Mouse (Mus musculus) kidney, embryonic 16.5 days (tissue): Measurements from ENCODE around the gene Rbfox3. TPM values are rescaled to one million over a fixed set of nuclear protein-coding genes. Genes with fewer than 3 reads are reported as not detected.

ENCODE experiments used
- ATAC-seq: fragments of 200-750 bp; cut with Nextera tagmentation; 2 replicates; pipeline ENCODE4 v1.8.0; 2017; ENCODE audit warnings: moderate TSS enrichment; ENCODE audit not compliant: low FRiP score, low TSS enrichment
- H3K27ac ChIP-seq: fragments of 300-500 bp; sonication (generic); 2 replicates; pipeline ENCODE4 v1.5.1; 2014; ENCODE audit warnings: low read length
- H3K27me3 ChIP-seq: fragments of 300-500 bp; sonication (generic); 2 replicates; pipeline ENCODE4 v1.6.1; 2014; ENCODE audit warnings: low read length, control low read depth, mixed read lengths; ENCODE audit not compliant: insufficient read depth
- H3K36me3 ChIP-seq: fragments of 300-500 bp; sonication (generic); 2 replicates; pipeline ENCODE4 v1.6.1; 2014; ENCODE audit warnings: low read length, control low read depth, mixed read lengths; ENCODE audit not compliant: insufficient read depth
- H3K4me1 ChIP-seq: fragments of 300-500 bp; sonication (generic); 2 replicates; pipeline ENCODE4 v1.6.1; 2014; ENCODE audit warnings: low read length, control low read depth, mixed read lengths; ENCODE audit not compliant: insufficient read depth
- H3K4me2 ChIP-seq: fragments of 300-500 bp; sonication (generic); replicated peaks from 2 replicates; pipeline ENCODE4 v1.6.1; 2014; ENCODE audit warnings: low read depth, low read length
- H3K4me3 ChIP-seq: fragments of 300-500 bp; sonication (generic); 2 replicates; pipeline ENCODE4 v1.5.1; 2014; ENCODE audit warnings: mild to moderate bottlenecking, low read length
- H3K9ac ChIP-seq: fragments of 300-500 bp; sonication (generic); replicated peaks from 2 replicates; pipeline ENCODE4 v1.6.1; 2014; ENCODE audit warnings: low read length
- H3K9me3 ChIP-seq: fragments of 300-500 bp; sonication (generic); 2 replicates; pipeline ENCODE4 v1.6.1; 2016; ENCODE audit warnings: low read length, control low read depth
- WGBS: fragments of 180-500 bp; shearing (Covaris S2); extraction: QIAGEN DNeasy Blood & Tissue Kit; methylation state at CpG from one replicate; pipeline ENCODE4 v1.1.7; 2014; 5-methylcytosine and 5-hydroxymethylcytosine counted together
- polyA plus RNA-seq: library from polyadenylated mRNA; unstranded; fragments of >200 nt; fragmentation: Nextera tagmentation; extraction: Ambion mirVana; gene quantifications from 2 replicates; pipeline ENCODE4 v1.2.1, GENCODE M21; 2015

The Rbfox3 gene
- polyA plus RNA-seq, 1 experiment from 2014 or later, result 1.0 TPM

DNA sequence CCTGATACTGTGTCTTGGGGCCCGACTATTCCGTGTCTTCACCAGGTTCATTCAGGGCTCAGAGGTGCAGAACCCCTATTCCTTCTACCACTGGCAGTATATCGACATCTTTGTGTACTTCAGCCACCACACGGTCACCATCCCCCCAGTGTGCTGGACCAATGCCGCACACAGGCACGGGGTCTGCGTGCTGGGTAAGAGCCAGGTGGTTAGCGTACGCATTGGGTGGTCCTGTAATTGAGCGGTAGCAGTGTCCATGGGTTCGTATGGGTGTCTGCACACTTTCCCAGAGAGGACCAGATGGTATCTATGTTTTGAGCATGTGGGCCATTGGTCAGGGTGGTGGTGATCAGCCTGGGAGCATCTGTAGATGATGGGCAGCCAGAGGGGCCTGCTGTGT lies 430.2 kb downstream of the Rbfox3 start:
- 94% methylated on average over 11 of the region's 11 CpGs for WGBS
- H3K4me2 ChIP-seq, result no peak overlapping the region
- no peak overlapping the region for H3K27ac ChIP-seq
- no peaks in the 10 kb centered on the region for H3K27me3 ChIP-seq
- H3K4me3 ChIP-seq, result no peak overlapping the region
- ATAC-seq, result no peak
- H3K4me1 ChIP-seq, result peaks cover 7% of the 10 kb centered on the region
- H3K9ac ChIP-seq, result no peak overlapping the region
- H3K9me3 ChIP-seq, result no peaks in the 10 kb centered on the region
- H3K36me3 ChIP-seq, result peaks cover 17% of the 10 kb centered on the region

DNA sequence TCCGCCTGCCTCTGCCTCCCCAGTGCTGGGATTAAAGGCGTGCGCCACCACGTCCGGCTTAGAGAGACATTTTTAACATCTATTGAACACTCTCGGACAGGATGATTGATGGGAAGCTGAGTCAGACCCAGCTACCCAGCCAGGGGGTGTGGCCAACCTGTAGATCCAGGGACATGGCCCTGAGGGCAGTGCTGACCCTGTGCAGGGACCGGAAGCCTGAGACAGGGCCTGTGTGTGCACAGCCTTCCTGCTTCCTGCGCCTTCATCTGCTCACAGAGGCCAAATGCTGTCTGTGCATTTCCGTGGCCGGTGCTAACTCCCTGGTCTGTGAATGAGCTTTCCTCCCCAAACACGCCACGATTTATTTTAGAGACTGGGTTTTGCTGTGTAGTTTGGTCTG lies 431.6 kb downstream of the Rbfox3 start:
- Histone ChIP-seq H3K27ac (no peak overlapping the region), H3K9me3 (no peaks in the 10 kb centered on the region), H3K9ac (no peak overlapping the region), H3K27me3 (no peaks in the 10 kb centered on the region), H3K4me1 (peaks cover 7% of the 10 kb centered on the region), H3K4me3 (no peak overlapping the region), H3K36me3 (peaks cover 17% of the 10 kb centered on the region), H3K4me2 (no peak overlapping the region)
- WGBS, result 68% methylated on average over 12 of the region's 12 CpGs
- ATAC-seq, result no peak

DNA sequence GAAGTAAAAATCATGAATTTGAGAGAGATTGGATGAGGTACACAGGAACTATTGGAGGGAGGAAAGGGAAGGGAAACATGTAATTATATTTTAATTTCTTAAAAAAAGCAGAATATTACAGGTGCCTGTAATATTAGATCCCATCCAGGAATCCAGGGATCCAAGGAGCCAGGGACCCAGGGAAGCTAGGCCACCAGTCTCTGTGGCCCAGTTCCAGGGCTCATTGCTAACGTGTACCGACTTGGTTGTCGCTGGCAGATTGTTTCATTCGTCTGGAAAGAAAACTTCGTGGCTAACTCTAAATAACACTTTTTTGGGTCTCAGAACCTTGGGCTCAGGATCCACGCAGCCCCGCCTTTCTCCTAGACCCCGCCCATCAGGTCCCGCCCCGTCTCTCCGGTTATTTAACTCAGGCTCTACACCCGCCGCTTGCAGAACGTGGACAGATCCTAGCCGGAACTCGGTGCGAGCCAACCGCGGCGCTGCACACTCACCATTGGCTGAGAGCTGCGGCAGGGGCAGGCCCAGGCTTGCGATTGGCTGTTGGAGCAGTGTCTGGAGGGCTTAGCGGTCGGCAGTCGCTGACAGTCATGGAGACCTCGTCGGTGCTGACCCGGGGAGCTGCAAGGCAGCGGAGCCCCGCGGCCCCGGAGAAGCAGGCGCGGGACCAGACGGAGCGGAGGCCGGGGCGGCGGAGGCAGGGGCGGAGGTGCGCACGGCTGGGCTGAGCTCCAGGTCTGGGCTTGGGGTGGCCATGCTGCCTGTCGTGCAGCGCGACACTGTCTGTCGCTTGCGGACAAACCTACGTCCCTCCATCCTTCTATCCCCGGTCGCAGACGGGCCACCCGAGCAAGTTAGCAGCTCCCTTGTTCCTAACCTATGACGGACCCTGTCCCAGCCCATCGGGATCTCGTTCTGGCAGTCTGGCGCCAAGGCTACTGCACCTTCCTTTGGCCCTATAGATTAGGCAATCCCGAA lies 434.7 kb downstream of the Rbfox3 start, which contains the start of gene Engase:
TSS of gene Engase (plus strand) at position 434 of the 978 bp plus-strand sequence.
- Histone ChIP-seq H3K9ac (peak within 1 kb of the TSS; percentile 75), H3K36me3 (peaks cover 6% of the 10 kb centered on the region; the same call in 1 of the 2 replicates), H3K4me3 (peak within 1 kb of the TSS; percentile 74), H3K27ac (no peak within 1 kb of the TSS), H3K27me3 (no peaks in the 10 kb centered on the region), H3K9me3 (no peaks in the 10 kb centered on the region), H3K4me1 (peaks cover 10% of the 10 kb centered on the region), H3K4me2 (peak within 1 kb of the TSS; percentile 73)
- ATAC-seq, result peak; percentile 99
- WGBS, result under 1% methylated on average over 57 of the region's 57 CpGs

DNA sequence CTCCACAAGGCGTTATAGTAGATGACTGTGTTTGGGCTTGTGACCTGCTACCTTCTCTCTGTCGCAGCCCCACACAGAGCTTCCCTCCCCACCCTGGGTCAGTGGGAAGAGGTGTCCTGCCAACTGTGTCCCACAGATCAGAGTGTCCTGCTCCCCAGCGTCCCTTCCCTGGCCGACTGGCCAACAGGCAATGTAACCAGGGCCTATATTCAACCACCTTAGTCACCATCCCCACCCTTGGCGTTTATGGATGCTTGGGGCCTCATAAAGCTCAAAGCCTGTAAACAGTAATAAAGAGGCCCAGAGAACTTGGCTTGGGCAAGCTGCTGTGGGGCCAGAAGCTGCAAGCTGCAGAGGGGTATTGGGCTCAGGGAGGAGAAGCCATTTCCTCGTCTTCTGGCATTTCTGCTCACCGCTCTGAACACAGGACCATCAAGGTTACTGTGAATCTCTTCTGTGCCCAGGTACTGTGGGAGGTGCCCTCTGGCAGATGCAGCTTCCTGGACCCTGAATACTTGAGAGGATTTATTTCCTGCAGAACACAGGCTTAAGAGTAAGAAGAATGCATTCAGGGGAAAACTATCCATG lies 435.8 kb downstream of the Rbfox3 start:
- H3K4me3 ChIP-seq, result no peak overlapping the region
- peaks cover 6% of the 10 kb centered on the region; the same call in 1 of the 2 replicates for H3K36me3 ChIP-seq
- H3K9me3 ChIP-seq, result no peaks in the 10 kb centered on the region
- 44% methylated on average over 7 of the region's 7 CpGs for WGBS
- no peaks in the 10 kb centered on the region for H3K27me3 ChIP-seq
- no peak for ATAC-seq
- peaks cover 16% of the 10 kb centered on the region for H3K4me1 ChIP-seq
- no peak overlapping the region for H3K4me2 ChIP-seq
- no peak overlapping the region for H3K9ac ChIP-seq
- H3K27ac ChIP-seq, result no peak overlapping the region

DNA sequence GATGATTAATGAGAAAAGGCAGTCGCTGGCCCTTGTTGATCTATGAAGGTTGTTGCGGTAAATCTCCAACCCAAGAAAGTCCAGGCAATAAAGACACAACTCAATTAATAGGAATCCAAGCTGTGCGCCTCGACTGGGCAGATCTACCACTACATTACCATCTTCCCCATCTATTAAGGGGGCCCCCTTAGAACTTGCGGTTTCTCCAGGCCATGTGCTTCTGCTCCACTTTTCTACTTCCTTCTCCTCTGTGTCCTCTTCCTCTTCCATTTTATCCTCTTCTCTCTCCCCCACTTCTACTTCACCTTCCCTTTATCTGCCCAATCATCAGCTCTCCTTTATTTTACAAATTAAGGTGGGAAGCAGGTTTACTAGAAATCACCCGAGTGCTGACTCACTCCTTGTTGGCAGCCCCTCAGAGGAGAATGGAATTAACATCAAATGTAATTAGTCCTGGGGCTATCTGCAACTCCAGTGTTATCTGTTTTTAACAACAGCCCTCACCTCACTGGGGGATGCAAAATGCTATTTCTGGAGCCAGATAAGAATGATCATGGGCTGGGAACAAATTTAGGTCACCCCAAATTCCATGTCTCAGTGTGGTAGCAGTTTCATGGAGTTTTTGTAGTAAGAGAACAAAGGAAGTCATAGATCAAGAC lies 437.4 kb downstream of the Rbfox3 start:
- H3K9ac ChIP-seq, result no peak overlapping the region
- peaks cover 16% of the 10 kb centered on the region for H3K4me1 ChIP-seq
- no peak for ATAC-seq
- H3K9me3 ChIP-seq, result no peaks in the 10 kb centered on the region
- H3K4me2 ChIP-seq, result no peak overlapping the region
- no peak overlapping the region for H3K4me3 ChIP-seq
- H3K27ac ChIP-seq, result no peak overlapping the region
- H3K36me3 ChIP-seq, result peaks cover under 1% of the 10 kb centered on the region; the same call in 1 of the 2 replicates
- WGBS, result 75% methylated on average over 6 of the region's 6 CpGs
- H3K27me3 ChIP-seq, result no peaks in the 10 kb centered on the region

DNA sequence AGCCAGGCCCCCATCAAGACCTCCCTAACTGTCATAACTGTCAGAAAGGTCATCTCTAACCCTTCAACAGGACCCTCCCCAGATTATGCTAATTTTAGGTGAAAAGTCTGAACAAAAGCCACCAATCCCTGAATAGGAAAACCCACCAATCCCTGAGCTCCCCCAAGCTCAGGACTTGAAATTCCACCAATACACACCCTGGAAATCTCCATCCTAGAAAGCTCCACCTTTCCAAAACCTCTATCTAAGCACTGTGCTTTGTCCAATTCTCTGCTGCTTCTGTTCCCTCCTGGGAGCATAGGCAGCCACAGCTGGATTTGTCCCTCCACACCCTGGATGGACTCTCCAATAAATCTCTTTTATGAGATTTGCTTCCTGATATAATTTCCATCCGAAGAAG lies 438.2 kb downstream of the Rbfox3 start:
- H3K4me2 ChIP-seq, result no peak overlapping the region
- no peaks in the 10 kb centered on the region for H3K27me3 ChIP-seq
- ATAC-seq, result no peak
- H3K36me3 ChIP-seq, result no peaks in the 10 kb centered on the region
- H3K9ac ChIP-seq, result no peak overlapping the region
- no peak overlapping the region for H3K27ac ChIP-seq
- no peak overlapping the region for H3K4me3 ChIP-seq
- H3K4me1 ChIP-seq, result peaks cover 16% of the 10 kb centered on the region
- 40% methylated on average over 1 of the region's 1 CpGs for WGBS
- H3K9me3 ChIP-seq, result no peaks in the 10 kb centered on the region

DNA sequence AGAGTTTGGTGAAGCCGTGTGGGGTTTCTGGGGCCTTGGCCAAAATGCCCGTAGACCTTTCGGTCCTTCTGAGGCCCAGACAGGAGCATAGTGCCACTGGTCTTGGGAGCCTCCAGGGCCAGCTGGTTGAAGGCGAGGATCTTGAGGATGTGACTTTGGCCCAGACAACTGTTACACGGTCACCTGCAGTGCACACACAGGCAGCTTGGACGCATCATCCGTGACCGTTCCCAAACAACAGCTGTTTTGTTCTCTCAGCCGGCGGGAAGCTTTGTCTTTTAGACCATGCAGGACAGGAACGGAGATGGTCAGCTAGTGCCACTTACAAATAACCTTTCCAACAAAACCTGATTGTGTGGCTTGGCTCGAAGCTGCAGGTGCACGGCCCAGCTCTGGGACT lies 439.7 kb downstream of the Rbfox3 start:
- Histone ChIP-seq H3K4me3 (no peak overlapping the region), H3K27ac (peak overlapping the region; percentile 5; the same call in 1 of the 2 replicates), H3K36me3 (no peaks in the 10 kb centered on the region), H3K9ac (no peak overlapping the region), H3K9me3 (no peaks in the 10 kb centered on the region), H3K27me3 (no peaks in the 10 kb centered on the region), H3K4me1 (peaks cover 14% of the 10 kb centered on the region; the same call in 1 of the 2 replicates), H3K4me2 (no peak overlapping the region)
- no peak for ATAC-seq
- WGBS, result 59% methylated on average over 13 of the region's 13 CpGs

DNA sequence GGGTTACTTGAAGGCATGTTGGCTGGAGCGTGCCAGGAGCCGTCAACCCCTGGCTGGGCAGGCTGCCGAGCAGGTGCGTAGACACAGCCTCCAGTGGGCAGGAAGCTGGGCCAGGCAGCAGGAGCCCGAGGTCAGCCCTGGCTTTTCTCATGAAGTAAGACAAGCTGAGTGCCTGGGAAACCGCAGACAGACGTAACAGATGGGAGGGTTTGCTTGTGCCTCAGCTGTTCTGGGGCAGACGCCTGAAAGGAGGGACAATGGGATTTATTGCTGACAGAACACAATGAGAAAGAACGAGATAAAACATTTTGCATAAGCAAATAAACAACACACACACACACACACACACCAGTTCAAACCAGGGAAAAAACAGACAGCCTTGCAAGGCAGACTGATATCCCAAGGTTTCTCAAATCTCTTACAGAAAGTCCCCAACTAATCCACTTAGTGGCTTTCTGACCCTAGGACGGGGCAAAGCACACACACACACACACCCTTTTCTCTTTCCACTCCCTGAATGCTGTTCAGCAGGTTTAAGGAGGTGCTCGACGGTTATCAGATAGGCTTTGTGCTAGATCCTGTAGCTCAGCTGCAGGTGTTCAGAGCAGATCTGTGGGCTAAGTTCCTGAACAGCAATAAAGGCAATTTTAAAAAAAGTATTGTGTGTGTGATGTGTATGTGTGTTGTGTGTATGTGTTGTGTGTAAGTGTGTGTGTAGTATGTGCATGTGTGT lies 441.0 kb downstream of the Rbfox3 start:
- ATAC-seq, result no peak

DNA sequence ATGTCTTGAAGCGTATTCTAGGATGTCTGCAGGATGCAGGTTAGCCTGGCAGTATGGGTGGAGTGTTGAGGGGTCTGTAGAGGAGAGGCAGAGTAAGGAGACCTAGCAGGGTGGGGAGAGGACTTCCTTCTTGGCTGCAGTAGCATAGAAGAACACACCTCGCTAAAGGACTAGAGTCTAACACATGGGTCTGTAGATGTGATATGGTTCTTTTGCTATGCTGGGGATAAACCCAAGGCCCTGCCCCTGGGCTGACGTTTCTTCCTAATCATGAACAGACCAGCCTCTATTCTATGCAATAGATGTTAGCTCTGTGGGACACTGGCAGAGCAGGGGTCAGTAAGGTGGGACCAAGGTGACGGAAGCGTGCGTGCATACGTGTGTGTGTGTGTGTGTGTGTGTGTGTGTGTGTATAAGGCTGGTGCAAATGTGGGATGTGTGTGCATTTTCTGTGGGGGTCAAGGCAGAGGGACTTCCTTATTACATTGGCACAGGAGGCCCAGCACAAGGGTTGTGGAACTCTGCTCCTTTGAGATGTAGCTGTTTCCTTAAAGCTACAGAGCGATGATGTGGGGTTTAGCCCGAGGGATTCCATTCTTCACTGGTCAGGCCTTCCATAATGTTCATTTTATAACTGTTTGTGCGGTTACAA lies 441.8 kb downstream of the Rbfox3 start:
- Histone ChIP-seq H3K9me3 (no peaks in the 10 kb centered on the region), H3K4me1 (peaks cover 14% of the 10 kb centered on the region; the same call in 1 of the 2 replicates), H3K9ac (no peak overlapping the region), H3K27ac (peak overlapping the region; percentile 47), H3K4me3 (no peak overlapping the region), H3K36me3 (no peaks in the 10 kb centered on the region), H3K4me2 (no peak overlapping the region), H3K27me3 (no peaks in the 10 kb centered on the region)
- 81% methylated on average over 10 of the region's 10 CpGs for WGBS
- no peak for ATAC-seq

More for the DNA sequence above, 441.0 kb downstream of the Rbfox3 start:
- Histone ChIP-seq H3K9me3 (no peaks in the 10 kb centered on the region), H3K4me1 (peaks cover 14% of the 10 kb centered on the region; the same call in 1 of the 2 replicates), H3K4me2 (no peak overlapping the region), H3K4me3 (no peak overlapping the region), H3K9ac (no peak overlapping the region; the same call in 1 of the 2 replicates), H3K27ac (peak overlapping the region; percentile 47), H3K36me3 (no peaks in the 10 kb centered on the region), H3K27me3 (no peaks in the 10 kb centered on the region)
- WGBS, result 30% methylated on average over 12 of the region's 12 CpGs
